Mouse (Mus musculus) left cerebral cortex, adult 2 months (tissue): ENCODE results near the gene Gm17387. TPM values are rescaled to one million over a fixed set of nuclear protein-coding genes. Genes with fewer than 3 reads are reported as not detected.
A peak's percentile ranks its signal among the peaks of the same experiment; 100 is the strongest.

Experiments used
- DNase-seq, 2 experiments: peaks; one replicate each; pipeline ENCODE4 v3.0.0; 2021 to 2022; ENCODE audit warnings: low spot score in 2 of 2, mixed read lengths in 1 of 2; ENCODE audit errors: extremely low spot score in 1 of 2
- H3K27ac ChIP-seq: fragments of 200-600 bp; 2 replicates; pipeline ENCODE4 v1.8.1; 2022
- H3K4me3 ChIP-seq: fragments of 200-600 bp; 2 replicates; pipeline ENCODE4 v1.8.1; 2022
- CTCF ChIP-seq: fragments of 200-600 bp; IDR thresholded peaks from 2 replicates; pipeline ENCODE4 v1.8.1; 2022; ENCODE audit warnings: antibody characterized with exemption, mild to moderate bottlenecking, moderate library complexity
- intact Hi-C: fragments of 180-260 bp; cut with DNase I; formaldehyde crosslinking; loops from one replicate; pipeline ENCODE4 v1.15.1; 2025
- total RNA-seq, 2 experiments: library from RNA; stranded (reverse); gene quantifications; 2 replicates each; pipeline ENCODE4 v1.2.3; 2021

Gene Gm17387
- total RNA-seq, 2 experiments from 2014 or later: not detected

GRCm38 (mm10) chr7:141055785-141056184 is 26.9 kb downstream of the Gm17387 start:
- no peak overlapping the region for H3K4me3 ChIP-seq
- intact Hi-C loops: no loop called here
- no peak for DNase-seq
- TF ChIP-seq CTCF: no peak; the same call in 1 of the 2 replicates
- H3K27ac ChIP-seq: no peak overlapping the region

DNA sequence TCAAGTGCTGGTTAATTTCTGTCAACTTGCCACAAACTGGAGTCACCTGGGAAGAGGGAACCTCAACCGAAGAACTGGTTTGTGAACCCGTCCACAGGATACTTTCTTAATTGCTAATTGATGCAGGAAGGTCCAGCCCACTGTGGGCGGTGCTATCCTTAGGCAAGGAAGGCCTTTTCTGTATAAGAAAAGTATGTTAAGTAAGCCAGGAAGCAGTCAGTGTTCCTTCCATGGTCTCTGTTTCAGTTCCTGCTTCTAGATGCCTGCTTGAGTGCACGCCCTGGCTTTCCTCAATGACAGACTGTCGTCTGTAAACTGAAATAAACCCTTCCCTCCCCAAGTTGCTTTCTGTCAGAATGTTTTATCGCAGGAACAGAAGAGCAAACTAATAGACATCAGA is 28.0 kb downstream of the Gm17387 start:
- TF ChIP-seq CTCF: no peak
- DNase-seq: no peak
- intact Hi-C loops: no loop called here
- Histone ChIP-seq H3K4me3 (no peak overlapping the region), H3K27ac (no peak overlapping the region)

- no peak for DNase-seq
- intact Hi-C loops: no loop called here
- Histone ChIP-seq H3K4me3 (no peak overlapping the region), H3K27ac (no peak overlapping the region)
- TF ChIP-seq CTCF: no peak
Measured at GRCm38 (mm10) chr7:141057541-141057940, 28.6 kb downstream of the Gm17387 start.

GRCm38 (mm10) chr7:141058601-141059341 is 29.8 kb downstream of the Gm17387 start:
- intact Hi-C loops: no loop called here
- no peak overlapping the region for H3K27ac ChIP-seq
- no peak overlapping the region for H3K4me3 ChIP-seq
- no peak for TF ChIP-seq CTCF
- DNase-seq: no peak

DNA sequence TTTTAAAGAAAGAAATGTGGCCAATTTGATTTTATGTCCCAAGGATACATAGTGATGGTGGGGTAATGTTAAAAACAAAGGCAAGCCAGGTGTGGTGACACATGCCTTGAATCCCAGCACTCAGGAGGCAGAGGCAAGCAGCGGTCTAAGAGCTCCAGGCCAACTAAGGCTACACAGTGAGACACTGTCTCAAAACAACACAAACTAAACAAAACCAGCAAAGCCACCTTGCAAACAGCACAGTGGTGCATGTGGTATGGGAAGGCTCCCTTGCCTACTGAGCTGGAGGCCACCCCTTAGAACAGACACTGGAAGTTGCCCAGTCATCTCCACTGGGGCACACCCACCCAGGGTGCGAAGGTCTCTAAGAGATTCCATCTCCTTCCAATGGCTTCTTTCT is 31.0 kb downstream of the Gm17387 start:
- intact Hi-C loops: no loop called here

GRCm38 (mm10) chr7:141060426-141061242 is 31.7 kb downstream of the Gm17387 start, which contains the start of gene B4galnt4:
TSS of gene B4galnt4 (plus strand) at chr7:141061104.
- DNase-seq: peak; percentile 91 to 92
- TF ChIP-seq CTCF: no peak
- peak within 1 kb of the TSS; percentile 84 for H3K4me3 ChIP-seq
- intact Hi-C loops: no loop called here
- peak within 1 kb of the TSS; percentile 94 for H3K27ac ChIP-seq

More for the DNA sequence above, 31.0 kb downstream of the Gm17387 start:
- Histone ChIP-seq H3K27ac (peak overlapping the region; percentile 86), H3K4me3 (peak overlapping the region; percentile 84)
- TF ChIP-seq CTCF: no peak
- no peak for DNase-seq

DNA sequence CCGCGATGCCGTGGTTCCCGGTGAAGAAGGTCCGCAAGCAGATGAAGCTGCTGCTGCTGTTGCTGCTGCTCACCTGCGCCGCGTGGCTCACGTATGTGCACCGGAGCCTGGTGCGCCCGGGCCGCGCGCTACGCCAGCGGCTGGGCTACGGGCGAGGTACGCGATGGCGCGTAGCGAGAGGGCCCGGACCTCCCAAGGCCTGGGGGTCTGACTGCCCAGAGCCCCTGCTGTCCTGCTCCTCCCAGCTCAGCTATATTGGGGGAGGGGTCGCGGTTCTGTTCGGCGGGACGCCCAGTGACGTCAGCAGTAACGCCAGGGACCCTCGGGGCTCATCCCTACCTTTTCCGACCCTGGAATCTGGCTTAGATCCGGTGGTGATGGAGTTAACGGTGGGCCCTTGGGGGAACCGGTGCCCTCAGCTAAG is 32.4 kb downstream of the Gm17387 start:
- Histone ChIP-seq H3K27ac (peak overlapping the region; percentile 94), H3K4me3 (peak overlapping the region; percentile 84)
- DNase-seq: no peak
- intact Hi-C loops: no loop called here
- TF ChIP-seq CTCF: no peak

DNA sequence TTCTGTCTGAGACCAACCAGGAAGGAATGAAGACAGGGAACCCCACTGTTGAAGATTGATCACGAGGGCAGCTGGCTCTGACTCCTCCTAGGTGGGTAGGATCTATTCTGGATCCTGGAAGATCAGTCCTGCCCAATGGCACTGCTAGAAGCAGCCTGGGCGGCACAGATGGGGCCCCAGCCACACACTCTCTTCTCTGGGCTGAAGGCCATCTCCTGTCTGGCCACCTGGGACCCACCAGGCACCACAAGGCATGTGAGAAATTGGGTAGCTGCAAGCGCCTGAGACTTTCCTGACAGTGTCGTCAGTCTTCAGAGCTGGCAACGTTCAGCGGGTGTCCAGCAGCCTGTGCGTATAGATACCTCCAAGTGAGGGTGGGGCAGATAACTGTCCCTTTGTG is 33.6 kb downstream of the Gm17387 start:
- intact Hi-C loops: no loop called here
- Histone ChIP-seq H3K4me3 (peak overlapping the region; percentile 84), H3K27ac (peak overlapping the region; percentile 94; the same call in 1 of the 2 replicates)
- no peak for DNase-seq
- TF ChIP-seq CTCF: no peak

DNA sequence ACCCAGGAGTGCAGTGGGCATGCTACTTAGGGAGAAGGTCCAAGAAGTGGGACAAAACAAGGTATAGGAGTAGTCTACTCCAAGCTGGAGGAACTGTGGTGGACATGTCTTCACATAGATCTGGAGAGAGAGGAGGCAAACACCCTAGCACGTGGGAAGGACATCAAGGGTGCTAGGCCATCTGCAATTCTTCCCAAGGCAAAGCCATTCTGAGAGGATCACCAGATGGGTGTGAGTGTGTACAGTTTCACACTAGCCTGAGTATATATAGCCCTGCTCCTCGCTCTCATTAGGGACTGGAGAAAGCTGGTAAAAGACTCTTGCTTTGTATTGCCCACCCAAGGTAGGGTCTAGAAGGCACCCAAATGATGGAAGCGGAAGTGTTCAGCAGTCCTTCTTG is 34.4 kb downstream of the Gm17387 start:
- Histone ChIP-seq H3K27ac (peak overlapping the region; percentile 3; the same call in 1 of the 2 replicates), H3K4me3 (no peak overlapping the region)
- intact Hi-C loops: no loop called here
- no peak for DNase-seq
- no peak for TF ChIP-seq CTCF

DNA sequence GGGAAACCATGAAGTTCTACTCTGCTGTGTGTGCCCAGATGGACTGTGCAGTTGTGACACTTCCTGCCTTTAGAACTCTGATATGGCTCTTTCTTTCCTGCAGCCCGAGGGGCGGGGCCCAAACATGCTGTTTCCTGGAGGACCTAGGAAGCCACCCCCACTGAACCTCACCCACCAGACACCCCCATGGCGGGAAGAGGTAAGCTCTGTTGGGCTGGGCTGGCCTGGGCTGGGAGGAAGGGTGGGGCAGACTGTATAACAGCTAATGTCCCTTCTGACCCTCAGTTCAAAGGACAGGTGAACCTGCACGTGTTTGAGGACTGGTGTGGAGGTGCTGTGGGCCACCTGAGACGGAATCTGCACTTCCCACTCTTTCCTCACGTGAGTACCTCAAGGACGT is 35.2 kb downstream of the Gm17387 start:
- Histone ChIP-seq H3K27ac (no peak overlapping the region), H3K4me3 (no peak overlapping the region)
- DNase-seq: no peak
- no peak for TF ChIP-seq CTCF
- intact Hi-C loops: no loop called here

DNA sequence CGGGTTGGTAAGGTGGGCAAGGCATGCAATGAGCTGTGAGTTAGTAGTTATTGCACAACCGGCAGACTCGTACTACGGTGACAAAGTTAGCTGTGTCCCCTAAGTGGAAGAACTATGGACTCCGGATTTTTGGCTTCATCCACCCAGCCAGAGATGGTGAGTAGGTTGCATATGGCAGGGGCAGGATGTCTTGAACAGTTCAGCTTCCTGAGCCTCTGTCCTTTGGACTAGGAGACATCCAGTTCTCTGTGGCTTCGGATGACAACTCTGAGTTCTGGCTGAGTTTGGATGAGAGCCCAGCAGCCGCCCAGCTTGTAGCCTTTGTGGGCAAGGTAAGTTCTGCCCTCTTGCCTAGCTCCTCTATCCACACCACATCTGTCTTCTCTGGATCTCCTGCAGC is 35.6 kb downstream of the Gm17387 start:
- intact Hi-C loops: no loop called here

GRCm38 (mm10) chr7:141068351-141068750 is 39.4 kb downstream of the Gm17387 start:
- intact Hi-C loops: no loop called here
- H3K27ac ChIP-seq: no peak overlapping the region

More for the DNA sequence above, 35.6 kb downstream of the Gm17387 start:
- Histone ChIP-seq H3K27ac (no peak overlapping the region), H3K4me3 (no peak overlapping the region)
- no peak for DNase-seq
- no peak for TF ChIP-seq CTCF

More at GRCm38 (mm10) chr7:141068351-141068750, 39.4 kb downstream of the Gm17387 start:
- TF ChIP-seq CTCF: no peak
- H3K4me3 ChIP-seq: no peak overlapping the region
- no peak for DNase-seq
